Mouse (Mus musculus) lung, postnatal 36 days (tissue): ENCODE results near the gene Olfr59.

Experiments used
- DNase-seq: peaks from one replicate; pipeline ENCODE4 v3.0.0; 2022; ENCODE audit warnings: mixed read lengths

Gene Olfr59

GRCm38 (mm10) chr11:74283436-74283835 is at the start of gene Olfr59:
Gene Olfr59, plus strand, starts transcription at chr11:74283736.
- DNase-seq, result no peak

- no peak for DNase-seq
Observed at GRCm38 (mm10) chr11:74241201-74241600, 42.3 kb upstream of the Olfr59 start.

- no peak for DNase-seq
Observed at GRCm38 (mm10) chr11:74259508-74259907, 24.0 kb upstream of the Olfr59 start, which contains the start of gene Olfr406. Gene Olfr406, plus strand, starts transcription at chr11:74259808.

- DNase-seq, result no peak
Observed at GRCm38 (mm10) chr11:74287256-74287655, 3.7 kb downstream of the Olfr59 start.

GRCm38 (mm10) chr11:74326044-74326443 is 42.5 kb downstream of the Olfr59 start:
- DNase-seq, result no peak

GRCm38 (mm10) chr11:74328781-74329180 is 45.2 kb downstream of the Olfr59 start:
- no peak for DNase-seq

GRCm38 (mm10) chr11:74337931-74338330 is 54.4 kb downstream of the Olfr59 start, which contains the start of gene Olfr410:
Gene Olfr410, minus strand, starts transcription at chr11:74338031.
- no peak for DNase-seq
